Mouse (Mus musculus): ENCODE data around the gene Fbxl2. TPM values are rescaled to one million over a fixed set of nuclear protein-coding genes. Genes with fewer than 3 reads are reported as not detected.

Gene Fbxl2
- polyA plus RNA-seq, 1 experiment: 1.9 TPM

GRCm38 (mm10) chr9:113990547-113991248, 55.3 kb downstream of the Fbxl2 start:
- H3K4me1 ChIP-seq (replicated peaks; ENCODE audit: control insufficient read depth, insufficient read depth, low read length): peaks cover 4% of the 10 kb centered on the region; the same call in 1 of the 2 replicates
- 15% methylated on average over 18 of the region's 18 CpGs for WGBS
- no peaks in the 10 kb centered on the region for H3K27me3 ChIP-seq (ENCODE audit: control insufficient read depth, insufficient read depth, low read length)
- H3K4me3 ChIP-seq (ENCODE audit: control insufficient read depth, insufficient read depth, low read length): peak overlapping the region; percentile 23
- H3K36me3 ChIP-seq (ENCODE audit: control insufficient read depth, insufficient read depth, low read length): no peaks in the 10 kb centered on the region
- no peak for TF ChIP-seq POLR2A (IDR thresholded peaks at IDR 0.05; ENCODE audit: control insufficient read depth, extremely low read depth, insufficient read depth, low read length, poor library complexity)
- TF ChIP-seq CTCF (IDR thresholded peaks at IDR 0.05; ENCODE audit: borderline replicate concordance, control insufficient read depth, extremely low read depth, insufficient read depth, low read length, poor library complexity): peak; percentile 86; the same call in 1 of the 2 replicates
- peak; percentile 75 for DNase-seq
- no peak overlapping the region for H3K27ac ChIP-seq (ENCODE audit: control insufficient read depth, insufficient read depth, low read length)

GRCm38 (mm10) chr9:113984946-113985620, 60.9 kb downstream of the Fbxl2 start:
- H3K4me3 ChIP-seq (ENCODE audit: control insufficient read depth, insufficient read depth, low read length): no peak overlapping the region
- no peaks in the 10 kb centered on the region for H3K36me3 ChIP-seq (ENCODE audit: control insufficient read depth, insufficient read depth, low read length)
- H3K4me1 ChIP-seq (replicated peaks; ENCODE audit: control insufficient read depth, insufficient read depth, low read length): peaks cover 23% of the 10 kb centered on the region
- DNase-seq: no peak
- no peaks in the 10 kb centered on the region for H3K27me3 ChIP-seq (ENCODE audit: control insufficient read depth, insufficient read depth, low read length)
- no peak for TF ChIP-seq POLR2A (IDR thresholded peaks at IDR 0.05; ENCODE audit: control insufficient read depth, extremely low read depth, insufficient read depth, low read length, poor library complexity)
- TF ChIP-seq CTCF (IDR thresholded peaks at IDR 0.05; ENCODE audit: borderline replicate concordance, control insufficient read depth, extremely low read depth, insufficient read depth, low read length, poor library complexity): no peak
- 92% methylated on average over 13 of the region's 13 CpGs for WGBS
- no peak overlapping the region for H3K27ac ChIP-seq (ENCODE audit: control insufficient read depth, insufficient read depth, low read length)

- no peak overlapping the region for H3K4me3 ChIP-seq (ENCODE audit: control insufficient read depth, insufficient read depth, low read length)
- H3K36me3 ChIP-seq (ENCODE audit: control insufficient read depth, insufficient read depth, low read length): 0 out of 2 replicates have a peak, but pooled peaks cover 3% of the 10 kb centered on the region
- H3K27ac ChIP-seq (ENCODE audit: control insufficient read depth, insufficient read depth, low read length): peak overlapping the region; percentile 73; the same call in 1 of the 2 replicates
- no peaks in the 10 kb centered on the region for H3K27me3 ChIP-seq (ENCODE audit: control insufficient read depth, insufficient read depth, low read length)
- peaks cover 23% of the 10 kb centered on the region for H3K4me1 ChIP-seq (replicated peaks; ENCODE audit: control insufficient read depth, insufficient read depth, low read length)
- DNase-seq: no peak
- WGBS: 40% methylated on average over 11 of the region's 11 CpGs
- TF ChIP-seq POLR2A (IDR thresholded peaks at IDR 0.05; ENCODE audit: control insufficient read depth, extremely low read depth, insufficient read depth, low read length, poor library complexity) (no peak), CTCF (IDR thresholded peaks at IDR 0.05; ENCODE audit: borderline replicate concordance, control insufficient read depth, extremely low read depth, insufficient read depth, low read length, poor library complexity) (no peak)
These were observed 62.9 kb downstream of the Fbxl2 start for GRCm38 (mm10) chr9:113982883-113983670.

- TF ChIP-seq POLR2A (IDR thresholded peaks at IDR 0.05; ENCODE audit: control insufficient read depth, extremely low read depth, insufficient read depth, low read length, poor library complexity) (no peak), CTCF (IDR thresholded peaks at IDR 0.05; ENCODE audit: borderline replicate concordance, control insufficient read depth, extremely low read depth, insufficient read depth, low read length, poor library complexity) (no peak)
- DNase-seq: no peak
- no peaks in the 10 kb centered on the region for H3K27me3 ChIP-seq (ENCODE audit: control insufficient read depth, insufficient read depth, low read length)
- H3K36me3 ChIP-seq (ENCODE audit: control insufficient read depth, insufficient read depth, low read length): peaks cover 8% of the 10 kb centered on the region
- peaks cover 23% of the 10 kb centered on the region for H3K4me1 ChIP-seq (replicated peaks; ENCODE audit: control insufficient read depth, insufficient read depth, low read length)
- 84% methylated on average over 2 of the region's 2 CpGs for WGBS
- no peak overlapping the region for H3K4me3 ChIP-seq (ENCODE audit: control insufficient read depth, insufficient read depth, low read length)
- peak overlapping the region; percentile 73; the same call in 1 of the 2 replicates for H3K27ac ChIP-seq (ENCODE audit: control insufficient read depth, insufficient read depth, low read length)
These were observed 63.5 kb downstream of the Fbxl2 start for GRCm38 (mm10) chr9:113982451-113982850.

- DNase-seq: no peak
- H3K27me3 ChIP-seq (ENCODE audit: control insufficient read depth, insufficient read depth, low read length): no peaks in the 10 kb centered on the region
- peaks cover 23% of the 10 kb centered on the region for H3K4me1 ChIP-seq (replicated peaks; ENCODE audit: control insufficient read depth, insufficient read depth, low read length)
- TF ChIP-seq CTCF (IDR thresholded peaks at IDR 0.05; ENCODE audit: borderline replicate concordance, control insufficient read depth, extremely low read depth, insufficient read depth, low read length, poor library complexity) (no peak), POLR2A (IDR thresholded peaks at IDR 0.05; ENCODE audit: control insufficient read depth, extremely low read depth, insufficient read depth, low read length, poor library complexity) (no peak)
- peaks cover 17% of the 10 kb centered on the region for H3K36me3 ChIP-seq (ENCODE audit: control insufficient read depth, insufficient read depth, low read length)
- WGBS: 88% methylated on average over 16 of the region's 16 CpGs
- no peak overlapping the region for H3K4me3 ChIP-seq (ENCODE audit: control insufficient read depth, insufficient read depth, low read length)
- H3K27ac ChIP-seq (ENCODE audit: control insufficient read depth, insufficient read depth, low read length): no peak overlapping the region
These were observed 64.7 kb downstream of the Fbxl2 start for GRCm38 (mm10) chr9:113981099-113981880.

Measured in thymus, adult 2 months (tissue).